Mouse (Mus musculus) left cerebral cortex, adult 8-10 months (tissue): ENCODE measurements at regions not wholly inside any gene's neighbourhood (a gene's known extent, or its start where the extent isn't known, plus 50 kb on each side); places are given as distances from the start of the nearest gene placed in this dataset.
A peak's percentile ranks its signal among the peaks of the same experiment; 100 is the strongest.

Source experiments
- DNase-seq, 2 experiments: peaks; one replicate each; pipeline ENCODE4 v3.0.0; 2022; ENCODE audit warnings: low spot score in 2 of 2

DNA sequence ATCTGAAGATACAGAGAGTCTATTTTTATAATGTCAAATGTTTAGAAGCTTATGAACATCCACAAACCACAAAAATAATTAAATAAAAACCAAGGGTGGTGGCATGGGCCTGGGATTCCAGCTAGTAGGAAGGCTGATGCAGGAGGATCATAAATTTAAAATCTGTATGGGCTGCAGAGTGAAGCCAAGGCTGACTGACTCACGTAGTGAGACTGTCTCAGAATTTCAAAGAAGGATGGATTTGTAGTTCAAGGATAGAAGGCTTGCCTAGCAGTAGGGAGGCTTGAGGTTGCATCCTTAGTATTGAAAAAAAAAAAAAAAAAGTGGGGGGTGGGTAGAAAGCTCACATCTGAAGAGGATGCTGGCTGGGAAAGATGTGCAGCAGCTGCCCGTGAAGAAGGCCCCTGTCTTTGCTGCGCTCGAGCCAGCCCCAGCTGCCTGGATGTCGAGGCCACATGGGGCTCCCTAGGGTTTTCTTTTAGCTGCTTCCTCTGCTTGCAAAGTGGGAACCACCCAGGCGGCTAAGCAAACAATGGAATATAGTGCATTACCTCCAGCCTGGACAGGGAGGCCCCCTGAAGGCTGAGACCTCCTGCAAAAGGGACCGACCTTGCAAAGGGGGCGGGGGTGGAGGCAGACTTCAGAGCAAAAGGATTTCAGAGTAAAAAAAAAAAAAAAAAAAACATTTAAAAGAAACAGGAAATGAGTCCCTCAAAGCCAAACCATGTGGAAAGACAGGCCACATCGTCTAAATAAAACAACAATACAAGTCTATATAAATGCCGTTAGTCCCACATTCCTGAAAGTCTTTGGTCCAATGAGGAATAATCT is 101.3 kb downstream of the Tmco5 start:
- no peak for DNase-seq

GRCm38 (mm10) chr2:116980692-116981091 is 102.2 kb downstream of the Tmco5 start:
- no peak for DNase-seq

GRCm38 (mm10) chr2:116983351-116983750 is 104.9 kb downstream of the Tmco5 start:
- no peak for DNase-seq

DNA sequence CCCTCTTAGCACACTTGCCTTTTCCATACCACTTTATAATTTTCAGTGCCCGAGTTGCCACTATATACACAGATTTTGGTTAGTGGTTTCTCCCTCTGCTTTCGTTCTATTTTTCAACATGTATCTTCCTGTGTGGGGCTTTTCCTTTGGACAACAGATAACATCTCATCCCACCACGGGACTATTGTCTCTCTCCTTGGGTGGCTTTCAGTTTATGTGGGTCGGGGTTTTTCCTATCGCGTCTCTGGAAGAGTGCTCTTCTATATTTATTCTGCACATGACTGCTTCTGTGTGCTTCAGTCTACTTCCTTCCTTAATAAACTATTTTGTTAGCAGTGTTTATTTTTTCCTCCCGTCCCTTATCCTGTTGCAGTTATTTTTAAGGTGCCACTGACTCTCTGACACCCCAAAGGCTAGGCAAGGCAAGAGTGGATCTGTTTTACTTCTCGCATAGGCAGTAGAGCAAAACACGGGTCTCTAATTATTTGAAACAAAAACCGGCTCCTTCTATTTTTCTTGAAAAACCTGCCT is 105.4 kb downstream of the Tmco5 start:
- no peak for DNase-seq

- no peak for DNase-seq
Observed at GRCm38 (mm10) chr2:116984597-116984996, 106.1 kb downstream of the Tmco5 start.

GRCm38 (mm10) chr2:116985549-116985948 is 107.1 kb downstream of the Tmco5 start:
- DNase-seq, result no peak

DNA sequence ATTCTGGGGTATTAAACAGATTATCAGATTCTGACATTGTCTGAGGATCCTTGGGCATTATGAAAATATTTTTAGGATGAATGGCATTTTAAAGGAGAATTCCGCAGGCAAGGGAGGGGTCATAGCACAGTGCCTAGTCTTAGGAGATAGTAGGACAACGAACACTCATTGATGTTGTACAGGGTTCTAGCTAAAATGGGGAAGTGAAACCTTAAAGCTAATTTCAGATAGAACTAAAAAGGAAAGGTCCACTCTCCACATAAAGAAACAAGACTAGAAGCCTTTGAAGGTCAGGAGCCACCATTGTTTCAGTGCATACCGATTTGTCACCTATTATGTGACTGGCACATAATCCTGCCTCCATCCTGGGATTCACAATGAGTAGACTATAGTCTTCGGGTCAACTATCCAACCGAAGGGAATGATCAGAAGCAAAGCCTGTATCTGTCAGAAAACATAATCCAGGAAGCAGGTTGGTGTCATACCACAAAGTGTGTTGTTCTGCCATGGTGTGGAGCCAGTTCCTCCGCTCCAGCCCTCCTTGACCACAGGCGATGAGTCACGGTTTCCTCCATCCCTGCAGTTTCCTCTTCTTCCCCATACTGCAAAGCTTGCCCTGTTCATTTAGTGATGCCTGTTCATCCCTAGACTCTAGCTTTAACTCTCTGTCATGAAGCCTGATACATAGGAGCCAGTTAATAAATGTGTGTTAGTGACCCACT is 110.6 kb downstream of the Tmco5 start:
- DNase-seq, result no peak

GRCm38 (mm10) chr2:116990106-116990505 is 111.6 kb downstream of the Tmco5 start:
- DNase-seq, result no peak

- DNase-seq, result no peak
Observed at GRCm38 (mm10) chr2:116991561-116992042, 113.1 kb downstream of the Tmco5 start.

- DNase-seq, result no peak
Observed at GRCm38 (mm10) chr2:116993724-116994123, 115.2 kb downstream of the Tmco5 start.

DNA sequence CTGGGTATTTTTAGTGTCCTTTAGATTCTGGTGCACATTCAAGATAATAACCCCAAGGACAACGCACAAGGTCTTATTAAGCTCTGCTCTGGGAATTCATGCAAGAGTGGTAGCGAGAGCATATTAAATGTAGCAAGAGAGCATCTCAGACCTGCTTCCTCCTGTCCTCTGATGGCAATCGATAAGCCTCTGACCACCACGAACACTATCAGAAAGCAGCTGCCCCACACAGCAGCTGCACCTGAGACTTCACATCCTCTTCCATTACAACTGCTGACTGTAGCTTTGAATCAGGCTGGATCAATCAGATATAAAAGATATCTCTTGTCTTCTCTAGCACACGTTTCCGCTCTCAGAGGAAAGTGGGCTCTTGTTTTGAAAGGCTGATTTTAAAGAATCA is 117.8 kb downstream of the Tmco5 start:
- DNase-seq, result no peak

DNA sequence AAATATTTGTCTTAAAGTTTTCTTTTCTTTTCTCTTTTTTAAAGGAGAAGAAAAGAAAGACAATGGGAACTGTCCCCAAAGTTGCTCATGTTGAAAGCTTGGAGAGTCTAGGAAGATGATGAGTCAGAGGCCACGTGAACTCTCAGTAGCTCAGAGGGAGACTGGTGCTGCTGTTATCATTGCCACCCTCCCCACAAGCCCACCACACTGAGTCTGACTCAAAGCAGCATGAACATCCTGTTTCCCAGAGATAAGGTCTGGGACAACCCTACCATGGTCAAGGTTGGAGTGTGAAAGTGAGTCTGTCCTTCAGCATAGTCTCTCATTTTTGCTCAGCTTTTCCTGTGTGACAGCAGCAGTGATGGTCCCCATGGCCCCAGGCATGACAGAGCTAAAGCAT is 120.3 kb downstream of the Tmco5 start:
- no peak for DNase-seq

DNA sequence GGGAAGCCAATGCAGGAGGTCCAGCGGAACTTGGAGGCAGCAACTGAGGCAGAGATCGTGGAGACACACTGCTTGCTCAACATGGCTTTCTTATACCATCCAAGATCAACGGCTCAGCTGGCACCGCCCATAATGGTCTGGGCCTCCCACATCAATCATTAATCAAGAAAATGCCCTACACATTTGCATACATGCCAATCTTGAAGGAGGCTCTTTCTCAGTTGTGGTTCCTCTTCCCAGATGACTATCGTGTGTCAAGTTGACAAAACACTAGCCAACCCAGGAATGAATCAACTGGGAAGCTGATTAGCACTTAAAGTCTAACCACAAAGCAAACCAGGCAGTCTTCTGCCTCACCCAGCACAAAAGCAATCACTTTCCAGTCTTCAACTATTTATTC is 121.1 kb downstream of the Tmco5 start:
- no peak for DNase-seq

DNA sequence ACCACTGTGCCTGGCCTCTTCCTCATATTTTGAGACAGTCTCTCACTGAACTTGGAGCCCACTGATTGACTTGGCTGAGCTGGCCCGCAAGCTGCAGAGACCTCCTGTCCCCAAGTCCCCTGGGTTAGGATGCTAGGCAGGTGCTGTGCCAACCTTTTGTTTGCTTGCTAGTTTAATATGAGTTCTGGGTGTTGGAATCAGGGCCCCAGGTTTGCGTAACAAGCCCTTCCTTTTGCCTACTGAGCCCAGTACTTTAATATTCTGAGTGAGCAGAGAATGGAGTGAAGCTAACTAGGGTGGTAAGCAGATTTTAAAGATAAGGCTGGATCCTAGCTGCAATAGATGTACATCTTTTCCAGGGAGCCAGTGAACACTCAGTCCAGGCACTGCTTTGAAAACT is 117.2 kb upstream of the Spred1 start:
- no peak for DNase-seq

DNA sequence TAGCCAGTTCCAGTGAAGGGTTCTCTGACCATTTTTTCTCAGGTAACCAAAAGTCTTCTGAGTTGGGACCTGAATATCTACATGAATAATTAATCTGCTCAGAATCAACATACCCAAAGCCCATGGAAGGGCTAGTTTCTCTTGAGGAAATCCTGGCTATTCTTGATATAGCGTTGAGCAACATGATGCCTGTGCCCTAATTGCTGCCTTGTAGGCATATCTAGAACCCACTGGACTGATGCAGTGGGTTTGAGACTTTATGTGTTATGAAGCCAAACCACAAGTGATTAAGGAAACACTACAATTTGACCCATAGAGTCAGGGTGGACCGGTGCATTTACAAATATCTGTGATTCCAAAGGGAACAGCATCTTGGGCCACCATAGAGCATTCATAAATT is 114.3 kb upstream of the Spred1 start:
- DNase-seq, result no peak

- no peak for DNase-seq
Observed at GRCm38 (mm10) chr2:117008922-117009321, 112.3 kb upstream of the Spred1 start.

DNA sequence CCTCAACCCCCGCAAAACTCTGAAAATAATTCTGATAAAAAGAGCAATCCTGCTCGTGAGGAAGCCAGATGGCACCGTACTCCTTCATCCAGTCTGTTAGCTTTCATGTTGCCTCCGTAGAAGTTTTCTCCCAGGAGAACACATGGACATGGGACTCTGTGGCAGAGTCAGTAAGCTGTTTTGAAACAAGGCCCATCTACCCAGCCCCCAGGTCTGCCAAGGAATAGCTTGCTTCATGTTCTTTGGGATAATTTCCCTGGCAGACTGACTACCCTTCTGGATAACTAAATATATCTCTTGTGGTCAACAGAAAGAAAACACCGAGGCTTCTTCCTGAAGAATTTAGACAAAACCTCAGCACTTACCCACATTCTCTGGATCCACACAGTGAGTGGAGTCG is 111.2 kb upstream of the Spred1 start:
- DNase-seq, result peak in 1 of 2 experiments; percentile 50

DNA sequence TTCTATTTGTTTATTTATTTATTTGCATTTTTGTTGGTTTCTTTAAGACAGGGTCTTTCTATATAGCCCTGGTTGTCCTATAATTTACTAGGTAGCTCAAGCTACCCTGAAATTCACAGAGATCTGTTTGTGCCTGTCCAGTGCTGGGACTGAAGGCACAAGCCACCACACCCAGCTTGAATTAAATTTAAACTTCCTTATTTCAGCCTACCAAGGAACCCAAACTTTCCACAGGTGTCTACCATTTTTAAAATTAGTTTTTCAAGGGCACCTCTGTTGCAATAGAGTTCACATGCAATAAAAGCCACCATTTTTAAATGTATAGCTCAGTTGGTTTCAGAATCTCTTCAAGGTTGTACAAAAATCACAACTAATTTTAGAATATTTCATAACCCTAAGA is 110.2 kb upstream of the Spred1 start:
- no peak for DNase-seq

DNA sequence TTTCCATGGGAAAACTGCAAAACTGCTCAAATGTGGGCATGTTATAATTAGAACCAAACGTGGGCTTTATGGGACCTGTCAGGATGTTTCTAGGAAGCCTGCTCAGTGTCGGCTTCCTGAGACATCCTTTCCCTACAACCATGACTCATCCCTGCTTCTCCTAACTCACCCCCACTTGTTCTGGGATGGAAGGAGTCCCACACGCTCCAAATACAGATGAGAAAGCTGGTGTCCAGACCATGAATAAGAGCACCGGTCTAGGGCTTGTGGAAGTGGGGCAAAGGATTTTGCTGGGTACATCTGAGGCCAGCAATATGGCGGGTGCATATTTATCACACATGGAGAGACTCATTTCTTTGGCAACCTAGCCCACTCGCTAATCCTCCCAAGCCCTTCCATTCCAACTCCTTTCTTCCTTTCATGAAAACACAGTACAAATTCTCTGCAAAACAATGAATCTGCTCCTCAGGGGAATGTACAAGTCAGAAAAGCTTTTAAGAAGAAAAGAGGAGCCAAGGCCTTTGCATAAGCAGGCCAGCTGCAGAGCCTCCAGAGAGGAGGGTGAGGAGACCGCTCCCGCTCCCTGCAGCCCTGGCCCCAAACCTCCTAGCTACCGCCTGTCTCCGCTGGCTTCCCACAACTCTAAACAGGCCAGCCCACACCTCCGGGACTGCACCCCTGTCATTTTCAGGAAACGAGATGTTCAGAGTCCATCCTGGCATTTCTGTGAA is 103.1 kb upstream of the Spred1 start:
- DNase-seq, result peak; percentile 32 to 87

DNA sequence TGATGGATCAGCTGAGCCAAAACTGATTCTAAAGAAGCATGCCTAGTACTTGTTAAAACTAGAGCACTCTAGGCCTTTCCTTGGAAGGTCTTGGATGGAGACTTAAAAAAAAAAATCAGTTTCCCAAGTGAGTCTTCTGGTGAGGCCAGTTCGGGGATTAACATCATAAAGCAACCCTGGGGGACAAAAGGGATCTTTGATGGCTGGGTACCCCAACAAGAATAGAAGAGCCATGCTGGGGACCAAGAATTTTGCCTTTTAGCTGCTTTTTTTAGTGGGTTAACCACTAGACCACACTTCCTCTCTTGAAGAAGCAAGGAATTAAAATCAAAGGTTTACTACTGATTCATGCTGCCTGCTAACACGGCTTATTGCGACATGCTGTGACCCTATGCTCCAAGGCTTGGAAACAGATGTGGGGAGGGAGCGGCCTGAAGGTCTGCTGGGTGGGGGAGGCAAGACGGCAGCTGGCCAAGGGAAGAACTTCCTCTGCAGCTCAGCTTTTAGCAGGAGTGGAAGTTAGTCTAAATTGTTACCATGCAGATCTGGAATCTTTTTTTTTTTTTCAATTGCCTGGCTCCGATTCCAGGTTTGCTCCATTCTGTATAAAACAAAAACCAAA is 102.1 kb upstream of the Spred1 start:
- peak in 1 of 2 experiments; percentile 17 for DNase-seq

DNA sequence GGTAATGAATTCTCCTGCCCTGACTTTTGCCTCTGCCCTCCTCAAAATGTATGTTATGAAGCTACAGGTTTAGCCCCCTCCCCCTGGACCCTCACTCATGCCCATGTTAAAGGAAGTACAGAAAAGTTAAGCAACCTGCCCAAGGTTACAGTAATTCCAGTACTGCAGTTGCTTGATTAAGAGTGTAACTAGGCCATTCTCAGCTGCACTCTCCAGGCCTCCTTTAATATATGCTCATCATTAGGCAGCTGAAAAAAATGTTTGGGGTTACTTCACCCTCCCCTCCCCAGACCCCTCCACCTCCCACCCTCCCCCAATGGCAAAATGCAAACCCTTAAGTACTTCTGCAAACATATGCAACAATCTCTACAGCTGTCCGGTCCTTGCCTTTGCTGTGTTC is 101.6 kb upstream of the Spred1 start:
- DNase-seq, result no peak
